Mouse (Mus musculus) CH12F3 (cell line): ENCODE data around the gene Mrap.

ENCODE experiments used
- in situ Hi-C: fragments of 300-500 bp; cut with MboI; formaldehyde crosslinking; loops from 2 replicates; pipeline ENCODE4 v1.14.3; 2020; ENCODE audit warnings: low sequenced_read_pairs

Mrap gene

DNA sequence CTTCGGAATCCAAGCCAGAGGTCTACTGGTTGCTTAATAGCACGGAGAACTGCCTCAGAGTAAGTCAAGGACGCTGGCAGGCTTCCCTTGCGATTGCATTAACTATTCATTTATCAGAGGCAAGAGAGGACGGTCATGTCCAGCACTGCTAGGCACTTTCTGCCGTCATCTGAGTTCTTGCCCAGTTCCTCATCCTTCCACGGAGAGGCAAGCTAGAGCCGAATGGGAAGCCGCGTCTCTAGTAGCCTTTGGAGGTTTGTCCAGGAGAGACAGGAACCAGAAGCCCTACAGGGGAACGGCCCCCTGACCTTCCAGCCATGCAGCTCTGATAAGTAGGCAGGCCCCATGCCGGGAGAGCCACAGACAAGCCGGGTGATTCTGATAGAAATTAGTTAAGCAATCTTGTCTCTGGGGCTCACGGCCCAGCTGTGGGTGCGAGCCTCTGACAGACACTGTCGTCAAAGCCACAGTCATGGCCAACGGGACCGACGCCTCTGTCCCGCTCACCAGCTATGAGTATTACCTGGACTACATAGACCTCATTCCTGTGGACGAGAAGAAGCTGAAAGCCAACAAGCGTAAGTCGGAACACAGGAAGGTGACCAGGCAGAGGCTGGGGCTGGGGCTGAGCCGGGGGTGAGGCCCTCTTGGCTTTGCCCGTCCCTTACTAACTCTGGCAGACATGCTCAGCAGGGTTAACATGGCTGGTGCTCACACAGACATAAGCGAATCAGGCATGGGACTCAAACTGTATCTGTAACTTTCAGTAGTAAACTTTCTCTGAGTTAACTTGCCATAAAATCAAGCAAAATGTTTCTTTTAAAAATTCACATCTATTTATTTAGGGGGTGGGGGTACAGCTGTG is at the start of gene Mrap:
Gene Mrap (plus strand): TSS at position 116 of the 865 bp plus-strand sequence.
- in situ Hi-C loops = no loop called here

DNA sequence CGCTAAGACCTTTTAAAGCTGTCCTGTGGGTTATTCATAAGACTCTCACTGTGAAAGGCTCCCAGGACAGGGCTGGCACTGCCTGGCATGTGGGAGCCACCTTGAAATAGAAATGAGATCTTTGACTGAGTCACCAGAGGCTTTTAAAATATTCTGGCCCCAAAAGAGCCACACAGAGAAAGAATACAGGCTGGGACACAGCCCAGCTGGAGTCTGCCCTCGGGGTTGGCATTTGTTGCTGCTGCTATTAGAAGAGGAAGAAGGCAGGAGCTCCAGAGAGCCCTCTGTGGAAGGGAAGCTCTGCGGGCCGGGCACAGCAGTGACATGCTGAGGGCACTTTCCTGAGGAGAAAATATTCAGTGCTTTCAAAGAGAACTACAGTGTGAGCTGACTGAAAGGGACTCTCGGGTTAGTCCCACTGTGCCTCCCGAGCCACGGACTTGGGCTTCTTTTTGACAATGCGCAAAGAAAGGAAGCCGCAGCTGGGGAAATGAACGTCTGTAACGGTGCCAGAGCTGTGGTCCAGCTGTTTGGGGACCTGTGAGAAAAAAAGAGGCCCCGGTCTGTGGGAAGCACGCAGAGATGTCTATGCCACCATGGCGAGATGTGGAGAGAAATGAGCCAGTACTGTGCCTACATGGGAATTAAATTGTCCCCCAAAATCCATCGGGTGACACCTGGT is 45.2 kb upstream of the Mrap start:
- in situ Hi-C loops = no loop called here

DNA sequence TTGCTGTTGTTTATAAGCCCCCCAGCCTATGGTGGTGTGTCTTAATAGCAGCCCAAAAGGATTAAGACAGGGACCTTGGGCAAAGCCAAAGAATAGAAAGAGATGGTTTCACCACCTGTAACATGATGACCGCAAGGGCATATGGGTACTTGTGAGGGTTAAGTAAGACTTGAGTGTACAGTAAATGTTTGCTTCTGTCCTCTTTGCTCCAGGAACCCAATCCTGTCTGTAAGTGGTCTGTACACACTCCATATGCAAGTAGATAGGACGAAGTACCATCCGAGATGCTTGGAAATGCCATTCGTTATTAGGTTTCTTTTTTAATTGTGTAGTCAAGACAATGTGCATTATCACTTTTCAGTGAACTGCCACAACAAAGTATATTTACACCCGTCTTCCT is 44.4 kb upstream of the Mrap start:
- in situ Hi-C loops = no loop called here

DNA sequence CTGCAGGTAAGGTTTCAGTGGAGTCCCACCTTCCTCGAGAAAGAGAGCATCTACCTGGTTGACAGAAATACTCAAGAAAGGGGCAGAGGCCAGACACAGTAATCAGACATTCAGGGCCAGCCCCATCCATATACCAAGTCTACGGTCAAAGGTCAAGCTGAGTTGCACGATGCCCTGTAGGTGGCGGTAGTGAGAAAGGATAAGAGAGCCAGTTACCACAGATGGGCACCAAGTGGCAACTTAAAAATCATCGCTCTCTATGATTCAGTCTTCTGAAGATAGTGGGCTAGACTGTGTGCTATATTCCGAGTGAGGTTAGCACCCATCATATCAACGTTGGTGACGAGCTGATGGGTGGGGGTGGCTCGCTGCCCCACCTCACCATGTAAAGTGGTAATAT is 43.3 kb upstream of the Mrap start:
- in situ Hi-C loops = no loop called here

DNA sequence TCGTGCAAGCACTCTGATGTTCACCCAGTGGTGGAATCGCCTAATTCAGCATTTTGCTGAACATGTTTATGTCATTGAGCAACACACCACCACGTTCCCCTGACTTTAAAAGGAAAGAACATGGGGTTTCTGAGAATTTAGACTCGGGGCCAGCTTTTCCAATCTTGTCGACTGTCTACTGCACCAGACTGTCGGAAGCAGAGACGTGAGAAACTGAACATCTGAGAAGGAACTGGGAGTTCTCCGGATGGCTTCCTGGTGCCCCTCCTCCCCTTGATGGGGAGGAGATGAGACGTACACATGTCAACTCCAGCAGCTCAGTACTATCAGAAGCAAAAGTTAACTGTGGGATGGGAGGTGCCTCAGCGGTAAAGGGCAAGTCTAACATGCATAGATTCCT is 42.9 kb upstream of the Mrap start:
- in situ Hi-C loops = no loop called here

DNA sequence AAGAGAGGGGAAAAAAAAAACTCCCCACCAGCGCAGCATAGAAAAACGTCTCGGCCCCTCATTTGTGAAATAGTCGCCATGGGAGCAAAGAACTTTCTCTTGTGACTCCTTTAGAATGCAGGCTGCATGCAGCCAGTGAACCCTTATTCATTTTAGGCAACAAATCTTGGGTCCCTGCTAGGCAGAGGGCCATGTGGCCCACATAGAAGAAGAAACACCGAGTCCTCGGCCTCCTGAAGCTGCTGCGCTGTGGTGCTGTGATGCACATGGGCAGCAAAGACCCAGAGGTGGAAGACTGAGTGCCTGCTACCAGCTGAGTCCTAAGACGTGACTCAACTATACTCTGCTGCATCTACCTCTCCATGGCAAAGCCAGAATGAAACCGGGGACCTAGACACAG is 41.7 kb upstream of the Mrap start:
- in situ Hi-C loops = no loop called here

DNA sequence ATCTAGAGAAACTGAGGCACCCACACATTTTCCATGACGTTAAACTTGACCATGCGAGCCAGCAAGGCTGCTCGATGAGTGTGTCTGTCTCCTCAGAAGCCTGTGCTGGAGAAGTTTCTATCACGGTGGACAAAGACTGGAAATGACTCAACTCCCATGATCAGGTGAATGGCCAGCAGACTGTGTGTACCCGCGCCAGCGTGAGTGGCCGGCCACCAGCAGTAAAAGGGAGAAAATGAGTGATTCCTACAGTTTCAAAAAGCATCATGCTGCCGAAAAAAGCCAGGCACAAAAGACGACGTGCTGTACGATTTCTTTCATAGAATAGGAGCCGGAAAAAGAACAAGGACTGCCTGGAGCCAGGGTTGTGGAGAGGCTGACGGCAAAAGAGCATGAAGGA is 38.6 kb upstream of the Mrap start:
- in situ Hi-C loops = no loop called here

DNA sequence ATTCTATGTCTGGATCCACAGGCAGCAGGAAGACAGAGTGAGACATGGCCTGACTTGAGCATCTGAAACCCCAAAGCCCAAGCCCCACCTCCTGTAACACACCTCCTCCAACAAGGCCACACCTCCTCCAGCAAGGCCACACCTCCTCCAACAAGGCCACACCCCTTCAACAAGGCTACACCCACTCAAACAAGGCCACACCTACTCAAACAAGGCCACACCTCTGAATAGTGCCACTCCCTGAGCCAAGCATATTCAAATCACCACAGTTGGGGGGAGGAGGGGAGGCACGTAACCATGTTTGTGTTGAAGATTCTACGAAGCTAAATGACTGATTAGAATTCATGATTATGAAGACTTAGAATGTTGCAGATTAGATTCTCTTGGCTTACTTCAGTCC is 36.5 kb upstream of the Mrap start:
- in situ Hi-C loops = no loop called here

DNA sequence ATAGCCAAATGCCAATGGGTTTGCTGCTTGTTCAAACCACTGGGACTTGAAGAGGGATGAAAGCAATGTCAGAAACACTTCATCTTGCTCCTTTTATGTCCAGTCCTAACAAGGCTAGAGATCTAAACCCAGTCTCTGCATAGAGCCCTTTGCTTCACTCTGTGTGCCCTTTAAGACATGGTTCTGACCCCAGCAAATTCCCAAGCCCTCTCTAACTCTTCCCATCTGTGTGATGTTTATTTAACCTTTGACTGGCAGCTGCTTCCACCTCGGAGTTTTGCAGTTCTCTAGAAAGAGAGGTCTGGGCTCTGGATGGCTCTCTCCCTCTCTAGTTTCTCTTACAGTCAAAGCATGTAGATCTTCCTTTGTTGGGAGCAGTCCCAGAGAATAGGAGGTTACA is 34.4 kb upstream of the Mrap start:
- in situ Hi-C loops = no loop called here

DNA sequence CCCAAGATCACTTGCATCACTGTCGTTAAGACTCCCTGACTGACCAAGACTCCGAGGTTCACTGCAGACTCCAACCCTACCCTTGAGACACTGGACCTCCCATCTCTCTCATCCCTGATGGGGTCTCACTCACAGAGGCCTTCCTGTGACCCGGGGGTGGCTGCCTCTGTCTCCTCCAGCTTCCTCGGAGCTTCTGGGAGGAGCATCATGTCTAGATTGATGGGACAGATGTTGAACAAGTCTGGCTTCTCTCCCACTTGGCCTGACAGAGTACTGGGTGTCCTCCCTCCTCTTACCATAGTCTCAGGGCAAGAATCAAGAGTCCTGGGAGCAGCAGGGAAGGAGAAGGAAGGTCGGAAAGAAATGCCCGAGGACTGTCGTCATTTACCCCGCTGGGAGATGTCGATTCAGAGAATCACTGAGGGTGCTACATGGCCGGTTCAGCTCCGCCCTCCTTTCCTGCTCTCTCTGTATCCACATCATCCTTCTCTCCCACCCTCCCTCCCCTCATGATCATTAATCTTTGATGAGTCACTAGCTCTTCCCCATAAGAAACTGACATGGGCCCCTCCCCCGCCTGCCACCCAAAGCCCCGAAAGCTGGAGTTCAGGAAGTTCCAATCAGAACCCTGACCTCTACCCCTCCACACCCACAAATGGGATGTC is 33.7 kb upstream of the Mrap start:
- in situ Hi-C loops = no loop called here

DNA sequence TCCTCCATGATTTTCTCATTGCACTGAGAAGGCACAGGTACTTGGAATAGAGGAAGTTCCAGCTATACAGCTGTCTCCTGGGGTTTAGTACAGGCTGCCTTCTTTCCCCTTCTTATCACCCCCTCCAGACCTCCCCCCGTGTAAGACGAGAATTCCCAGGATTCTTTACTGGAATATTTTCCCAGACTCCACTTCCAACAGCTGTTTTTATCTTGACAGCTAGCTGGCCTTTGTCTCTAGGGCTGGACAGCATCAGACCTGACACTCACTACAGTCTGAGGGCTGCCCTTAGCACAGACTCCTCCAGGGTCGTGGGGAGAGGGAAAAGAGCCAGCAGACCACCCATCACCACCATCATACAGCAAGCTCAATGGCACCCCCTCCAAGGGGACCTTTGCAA is 31.7 kb upstream of the Mrap start:
- in situ Hi-C loops = no loop called here

DNA sequence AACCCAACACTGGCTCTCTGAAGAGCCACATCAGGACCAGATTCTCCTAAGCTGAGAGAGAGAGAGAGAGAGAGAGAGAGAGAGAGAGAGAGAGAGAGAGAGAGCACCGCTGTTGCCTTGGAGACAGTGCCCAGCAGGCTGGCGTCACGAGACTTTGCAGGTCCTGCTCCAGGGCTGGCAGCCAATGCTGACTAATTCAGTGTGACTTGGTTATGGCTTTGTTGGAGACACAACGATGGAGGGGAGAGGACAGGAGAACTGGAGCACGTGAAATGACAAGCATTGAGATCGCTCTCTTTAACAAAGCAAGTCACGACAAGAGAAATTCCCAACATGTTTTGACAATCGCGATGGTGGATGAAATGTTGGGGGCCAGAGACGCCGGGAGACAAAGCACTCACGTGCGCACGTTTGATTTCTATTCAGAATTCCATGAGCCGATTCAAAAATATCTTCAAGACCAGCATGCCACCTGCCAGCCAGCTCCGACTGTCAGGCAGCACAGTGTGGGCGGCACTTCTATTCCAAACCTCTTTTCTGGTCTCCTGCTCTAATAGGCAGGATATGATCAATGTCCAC is 28.2 kb upstream of the Mrap start:
- in situ Hi-C loops = no loop called here

DNA sequence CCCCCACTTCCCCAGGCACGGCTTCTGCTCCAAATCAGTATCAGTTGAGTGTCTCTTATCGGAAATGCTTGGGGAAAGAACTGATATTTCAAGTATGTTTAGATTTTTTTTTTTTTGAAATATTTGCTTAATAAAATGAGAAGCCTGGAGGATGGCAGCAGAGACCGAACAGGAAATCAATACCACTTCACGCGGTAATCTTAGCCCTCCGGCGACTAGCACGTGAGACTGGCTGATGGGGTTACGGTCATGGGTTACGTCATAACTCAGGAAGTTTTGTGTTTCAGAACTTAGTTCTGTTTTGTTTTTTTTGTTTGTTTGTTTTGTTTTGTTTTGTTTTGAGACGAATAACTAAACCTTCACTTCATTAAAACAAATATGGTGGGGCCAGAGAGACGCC is 27.7 kb upstream of the Mrap start:
- in situ Hi-C loops = no loop called here

DNA sequence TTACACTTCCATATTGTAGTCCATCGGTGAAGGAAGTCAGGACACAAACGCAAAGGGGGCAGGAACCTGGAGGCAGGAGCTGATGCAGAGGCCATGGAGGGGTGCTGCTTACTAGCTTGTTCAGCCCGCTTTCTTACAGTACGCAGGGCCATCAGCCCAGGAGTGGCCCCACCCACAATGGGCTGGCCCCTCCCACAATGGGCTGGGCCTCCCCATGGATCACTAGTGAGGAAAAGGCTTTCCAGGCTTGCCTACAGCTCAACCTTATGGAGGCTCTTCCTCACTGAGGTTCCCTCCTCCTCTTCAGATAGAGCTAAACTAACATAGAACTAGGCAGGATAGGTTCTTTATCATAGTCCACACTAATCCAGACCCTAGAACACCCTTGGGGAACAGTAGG is 14.0 kb upstream of the Mrap start:
- in situ Hi-C loops = no loop called here

DNA sequence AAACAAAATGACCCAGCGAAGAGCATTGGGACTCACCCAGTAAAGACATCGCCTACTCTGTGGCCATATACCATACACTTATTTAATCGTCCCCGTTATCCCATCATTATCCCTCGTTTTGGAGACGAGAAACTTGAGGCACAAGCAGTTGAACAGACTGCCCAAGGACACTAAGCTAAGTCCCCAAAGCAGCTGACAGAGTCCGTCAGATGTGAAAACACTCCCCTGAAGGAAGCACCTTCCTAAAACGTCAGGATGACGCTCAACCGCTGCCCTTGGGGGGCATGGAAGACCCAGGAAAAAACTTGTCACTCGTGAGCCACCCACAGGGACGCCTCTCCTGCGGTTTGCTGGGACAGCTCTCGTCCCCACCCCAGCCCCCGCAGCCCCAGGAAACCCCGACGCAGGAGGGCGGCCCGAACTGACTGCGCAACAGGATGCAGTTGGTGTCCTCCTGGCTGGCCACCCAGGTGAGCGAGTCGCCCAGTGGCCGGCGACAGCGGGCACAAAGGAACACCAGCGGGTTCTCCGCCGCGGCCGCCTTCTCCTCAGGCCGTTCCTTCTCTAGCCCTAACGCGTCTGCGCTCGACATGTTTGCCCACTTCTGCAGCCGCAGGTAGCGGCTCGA is 11.3 kb upstream of the Mrap start:
- in situ Hi-C loops = no loop called here

DNA sequence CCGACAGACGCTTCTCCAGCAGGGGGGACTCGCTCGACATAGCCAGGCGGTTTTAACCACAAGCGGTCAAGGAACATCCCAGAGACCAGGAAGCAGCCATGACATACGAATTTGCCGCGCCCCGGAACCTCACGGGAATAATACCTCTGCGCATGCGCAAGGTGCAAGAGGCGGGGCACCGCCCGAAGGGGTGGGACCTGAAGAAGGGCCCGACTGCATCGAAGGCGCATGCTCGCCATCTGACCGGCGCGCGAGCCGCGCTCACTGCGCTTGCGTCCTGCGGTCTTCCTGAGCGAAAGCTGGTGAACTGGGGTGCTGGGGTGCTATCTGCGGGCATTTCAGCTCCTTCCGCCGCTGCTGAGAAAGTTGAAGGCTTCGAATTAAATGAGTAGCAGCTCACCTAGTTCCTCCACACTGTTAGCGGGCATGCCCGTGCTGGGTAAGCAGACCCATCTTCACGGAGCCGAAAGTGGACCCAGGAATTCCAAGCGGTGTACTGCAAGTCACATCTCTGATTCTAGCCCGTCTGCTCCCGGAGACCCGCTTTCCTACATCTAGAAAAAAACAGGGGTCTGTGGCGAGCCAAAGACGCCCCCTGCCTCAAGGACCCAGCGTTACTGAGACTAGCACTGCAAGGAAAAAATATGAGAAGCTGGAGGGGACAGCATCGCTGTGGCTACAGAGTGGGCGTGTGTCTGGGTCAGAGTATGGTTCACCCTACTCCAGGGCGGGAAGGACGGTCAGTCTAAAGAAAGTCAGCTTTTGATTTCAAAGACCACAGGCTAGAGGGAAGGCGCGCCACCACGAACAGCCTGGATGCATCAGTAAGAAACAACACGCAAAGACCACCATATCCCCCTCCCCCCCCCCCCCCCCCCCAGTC is 10.5 kb upstream of the Mrap start, which contains the start of gene Mis18a:
Gene Mis18a (minus strand): TSS at position 172 of the 883 bp plus-strand sequence.
- in situ Hi-C loops = no loop called here

DNA sequence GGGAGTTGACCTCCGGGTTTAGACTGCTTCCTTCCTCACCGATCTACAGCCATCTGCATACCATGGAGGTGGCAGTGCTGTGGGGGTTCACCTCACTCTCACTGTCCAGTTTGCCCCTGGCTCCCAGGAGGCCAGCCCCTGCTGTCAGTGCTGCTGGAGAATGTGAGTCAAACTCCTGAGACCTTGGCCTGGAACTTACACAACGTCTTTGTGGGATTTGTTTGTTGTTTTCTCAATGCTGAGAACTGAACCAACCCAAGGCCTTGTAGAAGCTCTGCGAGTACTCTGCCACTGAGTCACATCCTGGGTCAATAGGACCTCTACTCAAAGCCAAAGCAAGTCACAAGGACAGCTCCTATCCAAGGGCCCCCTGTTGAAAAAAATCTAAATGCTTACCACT is 2.4 kb upstream of the Mrap start:
- in situ Hi-C loops = no loop called here

DNA sequence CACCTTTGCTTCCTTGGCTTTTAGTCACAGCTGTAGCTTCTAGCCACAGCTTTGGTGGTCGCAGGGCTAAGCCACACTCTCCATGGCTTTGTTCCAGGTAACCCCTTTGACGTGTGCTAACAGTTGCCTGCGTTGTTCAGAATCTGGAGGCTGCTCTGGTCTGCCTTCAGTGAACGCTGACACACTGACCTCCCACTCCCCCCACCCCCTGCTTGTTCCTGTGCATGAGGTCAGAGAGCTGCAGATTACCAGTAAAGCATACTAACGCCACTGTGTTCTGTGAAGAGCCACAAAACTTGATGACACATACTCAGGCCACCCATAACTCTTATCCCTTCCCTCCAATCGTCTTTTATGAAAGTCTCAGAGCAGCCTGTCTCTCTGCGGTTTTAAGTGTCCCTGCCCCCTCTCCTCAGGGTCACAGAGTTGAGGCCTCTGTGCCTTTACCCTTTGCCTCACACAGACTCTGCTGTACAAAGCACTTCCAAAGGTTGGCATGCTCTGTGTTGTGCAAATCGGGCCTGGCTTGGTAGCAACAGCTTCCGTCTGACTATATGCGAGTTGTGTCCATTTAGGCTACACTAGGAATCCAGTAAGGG is 1.2 kb upstream of the Mrap start:
- in situ Hi-C loops = no loop called here

DNA sequence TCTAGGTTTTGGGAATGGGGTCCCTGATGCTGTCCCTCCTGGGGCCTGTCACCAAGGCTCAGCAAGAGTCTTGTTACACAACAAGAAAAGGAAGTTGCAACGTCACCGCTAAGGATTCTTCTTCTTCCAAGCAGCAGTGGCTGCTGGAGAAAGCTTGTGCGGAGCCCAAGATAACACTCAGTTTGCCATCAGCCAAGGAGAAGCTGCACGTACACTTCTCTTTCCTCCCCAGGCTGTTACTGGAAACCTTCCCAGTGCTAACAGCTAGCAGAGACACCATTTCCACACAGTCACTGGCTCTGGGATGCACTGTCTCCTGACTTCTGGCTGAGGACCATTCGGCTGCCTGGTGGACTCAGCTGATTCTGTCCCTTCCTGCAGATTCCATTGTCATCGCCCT is 9.1 kb downstream of the Mrap start:
- in situ Hi-C loops = no loop called here

DNA sequence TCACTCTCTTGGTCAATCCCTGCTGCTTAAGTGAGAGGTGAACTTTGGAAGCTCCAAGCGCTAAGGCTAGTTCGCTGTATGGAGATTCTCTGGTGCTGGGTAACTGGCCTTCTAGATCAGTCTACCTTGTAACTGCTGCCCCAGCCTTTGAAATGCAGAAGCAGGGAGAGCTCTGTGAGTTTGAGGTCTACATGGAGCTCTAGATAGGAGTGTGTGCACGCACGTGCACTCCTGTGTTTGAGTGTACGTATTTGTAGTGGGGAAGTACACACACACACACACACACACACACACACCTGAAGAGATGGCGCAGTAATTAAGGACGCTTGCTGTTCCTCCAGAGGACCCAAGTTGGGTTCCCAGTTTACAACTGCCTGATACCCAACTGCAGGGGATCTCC is 10.2 kb downstream of the Mrap start:
- in situ Hi-C loops = no loop called here
